22 mouse cellular contexts compared by ENCODE assay signal in genomic region chr9:102668115-102668514, GRCm38 (mm10). TPM values are rescaled to one million over a fixed set of nuclear protein-coding genes. Genes with fewer than 3 reads are reported as not detected.
A peak's percentile ranks its signal among the peaks of the same experiment; 100 is the strongest.
DNase-seq lines count a peak whose midpoint lies in the region; ATAC-seq and TF ChIP-seq lines count a peak whose summit lies in the region.
"Had no signal": no experiment of that assay in that cellular context is flagged by ENCODE, and none has a peak within 500 bp of the region (broad histone marks: within the 10 kb centered on the region; RNA-seq: fewer than 3 reads in every experiment).

No protein-coding gene starts in this region.

- no peaks in the 10 kb centered on the region for H3K36me3 ChIP-seq in heart, adult 2 months (ENCODE audit: control insufficient read depth, insufficient read depth, low read length)
- H3K36me3 ChIP-seq in neural tube, embryonic 12.5 days = no peaks in the 10 kb centered on the region
- no peaks in the 10 kb centered on the region for H3K36me3 ChIP-seq in embryonic facial prominence, embryonic 13.5 days
- H3K36me3 ChIP-seq: heart, embryonic 12.5 days; hindbrain, embryonic 15.5 days; lung, embryonic 15.5 days; midbrain, embryonic 15.5 days had no signal

- DNase-seq in heart, adult 11 months = peak; percentile 27
- no peak for DNase-seq in heart, adult 2 months
- DNase-seq in neural tube, embryonic 10.5 days (ENCODE audit: extremely low spot score, low spot score) = no peak
- DNase-seq in retina, embryonic 14.5 days (ENCODE audit: low spot score) = peak; percentile 16
- DNase-seq in cerebellum, adult 9-10 months = no peak
- DNase-seq in right cerebral cortex, adult 2 months (ENCODE audit: low spot score in 2 of 2) = no peak
- DNase-seq: adrenal gland, adult 8-10 months; cerebellum, postnatal 14 days; gastrocnemius, adult 2 months; heart, postnatal 14 days; right cerebral cortex, postnatal 25 days; thymus, adult 18-20 months; thymus, postnatal 4 days had no signal

- no peaks in the 10 kb centered on the region for H3K27me3 ChIP-seq in heart, adult 2 months (ENCODE audit: control insufficient read depth, insufficient read depth, low read length)
- H3K27me3 ChIP-seq in neural tube, embryonic 12.5 days (replicated peaks) = no peaks in the 10 kb centered on the region
- no peaks in the 10 kb centered on the region for H3K27me3 ChIP-seq in embryonic facial prominence, embryonic 13.5 days
- H3K27me3 ChIP-seq: heart, embryonic 12.5 days; hindbrain, embryonic 15.5 days; lung, embryonic 15.5 days; midbrain, embryonic 15.5 days; Patski had no signal

- H3K27ac ChIP-seq in heart, adult 2 months = no peak overlapping the region
- 0 out of 2 replicates have a peak overlapping the region, but pooled peaks have one; percentile 17 for H3K27ac ChIP-seq in neural tube, embryonic 12.5 days
- H3K27ac ChIP-seq in embryonic facial prominence, embryonic 13.5 days = peak overlapping the region; percentile 16
- H3K27ac ChIP-seq: gastrocnemius, adult 2 months; hindbrain, embryonic 15.5 days; liver, embryonic 14.5 days; lung, embryonic 15.5 days; midbrain, embryonic 15.5 days had no signal

- TF ChIP-seq CTCF in heart, adult 2 months (IDR thresholded peaks at IDR 0.05) = no peak

- no peak overlapping the region for H3K4me3 ChIP-seq in heart, adult 2 months
- H3K4me3 ChIP-seq in neural tube, embryonic 12.5 days = no peak overlapping the region
- no peak overlapping the region for H3K4me3 ChIP-seq in embryonic facial prominence, embryonic 13.5 days
- H3K4me3 ChIP-seq: gastrocnemius, adult 2 months; heart, embryonic 12.5 days; hindbrain, embryonic 15.5 days; lung, embryonic 15.5 days; midbrain, embryonic 15.5 days had no signal

- intact Hi-C loops in heart, adult 2 months (cut with DNase I) = no loop called here

- no peaks in the 10 kb centered on the region for H3K4me1 ChIP-seq in heart, adult 2 months (ENCODE audit: control insufficient read depth, insufficient read depth, low read length)
- H3K4me1 ChIP-seq in neural tube, embryonic 12.5 days = peaks cover 8% of the 10 kb centered on the region
- peaks cover 12% of the 10 kb centered on the region; the same call in 1 of the 2 replicates for H3K4me1 ChIP-seq in embryonic facial prominence, embryonic 13.5 days
- H3K4me1 ChIP-seq: hindbrain, embryonic 15.5 days; lung, embryonic 15.5 days had no signal

- no peaks in the 10 kb centered on the region for H3K79me2 ChIP-seq in heart, adult 2 months (replicated peaks; ENCODE audit: control insufficient read depth, insufficient read depth, low read length)

- TF ChIP-seq POLR2A in heart, adult 2 months (IDR thresholded peaks at IDR 0.05; ENCODE audit: insufficient read depth, low read depth, low read length) = no peak

- no peak for ATAC-seq in neural tube, embryonic 12.5 days (ENCODE audit: low FRiP score, low read depth)
- no peak for ATAC-seq in embryonic facial prominence, embryonic 13.5 days (ENCODE audit: insufficient number of reproducible peaks, insufficient read depth, low FRiP score, low TSS enrichment, low read depth)
- ATAC-seq: intestine, postnatal 0 days; midbrain, embryonic 15.5 days; Patski had no signal

- H3K4me2 ChIP-seq in neural tube, embryonic 12.5 days (replicated peaks) = 0 out of 2 replicates have a peak overlapping the region, but pooled peaks have one; percentile 14
- H3K4me2 ChIP-seq in embryonic facial prominence, embryonic 13.5 days = no peak overlapping the region
- H3K4me2 ChIP-seq: heart, embryonic 12.5 days; hindbrain, embryonic 15.5 days; lung, embryonic 15.5 days; midbrain, embryonic 15.5 days had no signal

- H3K9me3 ChIP-seq in neural tube, embryonic 12.5 days = no peaks in the 10 kb centered on the region
- no peaks in the 10 kb centered on the region for H3K9me3 ChIP-seq in embryonic facial prominence, embryonic 13.5 days
- H3K9me3 ChIP-seq: heart, embryonic 12.5 days; hindbrain, embryonic 15.5 days; lung, embryonic 15.5 days; midbrain, embryonic 15.5 days had no signal

- no peak overlapping the region for H3K9ac ChIP-seq in heart, adult 2 months (ENCODE audit: low read depth, low read length)
- H3K9ac ChIP-seq in neural tube, embryonic 12.5 days = no peak overlapping the region
- H3K9ac ChIP-seq in embryonic facial prominence, embryonic 13.5 days = no peak overlapping the region
- H3K9ac ChIP-seq: heart, embryonic 12.5 days; hindbrain, embryonic 15.5 days; liver, embryonic 14.5 days; lung, embryonic 15.5 days; midbrain, embryonic 15.5 days had no signal

- TF ChIP-seq EP300 in heart, adult 2 months (IDR thresholded peaks at IDR 0.05; ENCODE audit: insufficient read depth, low read depth, low read length) = no peak

- 74% methylated on average over 6 of the region's 6 CpGs for WGBS in heart, adult 2 months
- WGBS in neural tube, embryonic 12.5 days = 40% methylated on average over 6 of the region's 6 CpGs
- 22% methylated on average over 6 of the region's 6 CpGs for WGBS in embryonic facial prominence, embryonic 13.5 days

RNA-seq across cellular contexts. Expression of gene Cep63, which starts 41.8 kb away (rescaled TPM):
- total RNA-seq in heart, adult 2 months (2021) = 10 to 100 TPM; 49.4 to 57.5 TPM
- 7.3 and 9.9 TPM in 2 replicates for polyA plus RNA-seq in heart, adult 2 months (2012; rRNA removed)
- polyA plus RNA-seq in neural tube, embryonic 12.5 days (2016; fragmentation: Nextera tagmentation; extraction: Ambion mirVana) = 47.2 and 53.9 TPM in 2 replicates
- 50.9 and 57.8 TPM in 2 replicates for polyA plus RNA-seq in embryonic facial prominence, embryonic 13.5 days (2015; fragmentation: Nextera tagmentation; extraction: Ambion mirVana)

RNA-seq across cellular contexts. Expression of gene Anapc13, which starts 42.0 kb away (rescaled TPM):
- total RNA-seq in heart, adult 2 months (2021) = 100 to 1,000 TPM; 344 to 384 TPM
- polyA plus RNA-seq in heart, adult 2 months (2012; rRNA removed) = 128 and 135 TPM in 2 replicates
- 177 and 194 TPM in 2 replicates for polyA plus RNA-seq in neural tube, embryonic 12.5 days (2016; fragmentation: Nextera tagmentation; extraction: Ambion mirVana)
- polyA plus RNA-seq in embryonic facial prominence, embryonic 13.5 days (2015; fragmentation: Nextera tagmentation; extraction: Ambion mirVana) = 195 and 200 TPM in 2 replicates

RNA-seq across cellular contexts. Expression of gene Amotl2, which starts 48.4 kb away (rescaled TPM):
- total RNA-seq in heart, adult 2 months (2021) = 10 to 100 TPM; 56.5 to 66.3 TPM
- 25.9 and 28.3 TPM in 2 replicates for polyA plus RNA-seq in heart, adult 2 months (2012; rRNA removed)
- 115 and 129 TPM in 2 replicates for polyA plus RNA-seq in neural tube, embryonic 12.5 days (2016; fragmentation: Nextera tagmentation; extraction: Ambion mirVana)
- 54.0 and 55.8 TPM in 2 replicates for polyA plus RNA-seq in embryonic facial prominence, embryonic 13.5 days (2015; fragmentation: Nextera tagmentation; extraction: Ambion mirVana)

Comparison
In these comparisons a context has a peak if more than half of its experiments do, and no peak if none do; other contexts are left out.
1. DNase-seq: peak in heart, adult 11 months (single experiment) and retina, embryonic 14.5 days (single experiment); none in heart, adult 2 months (0 of 2), neural tube, embryonic 10.5 days (single experiment), cerebellum, adult 9-10 months (single experiment) and right cerebral cortex, adult 2 months (0 of 2).